Mouse (Mus musculus) neural tube, embryonic 12.5 days (tissue): ENCODE measurements around the gene Dctn2. TPM values are rescaled to one million over a fixed set of nuclear protein-coding genes. Genes with fewer than 3 reads are reported as not detected.

ENCODE experiments used
- ATAC-seq: fragments of 200-750 bp; cut with Nextera tagmentation; 2 replicates; pipeline ENCODE4 v1.8.0; 2017; ENCODE audit warnings: low read depth, mild to moderate bottlenecking, moderate TSS enrichment, moderate library complexity; ENCODE audit not compliant: low FRiP score
- H3K27ac ChIP-seq: fragments of 300-500 bp; sonication (generic); 2 replicates; pipeline ENCODE4 v1.5.1; 2016
- H3K27me3 ChIP-seq: fragments of 300-500 bp; sonication (generic); replicated peaks from 2 replicates; pipeline ENCODE4 v1.6.1; 2016; ENCODE audit warnings: mild to moderate bottlenecking
- H3K36me3 ChIP-seq: fragments of 300-500 bp; sonication (generic); 2 replicates; pipeline ENCODE4 v1.6.1; 2016; ENCODE audit warnings: mild to moderate bottlenecking
- H3K4me1 ChIP-seq: fragments of 300-500 bp; sonication (generic); 2 replicates; pipeline ENCODE4 v1.6.1; 2016
- H3K4me2 ChIP-seq: fragments of 300-500 bp; sonication (generic); replicated peaks from 2 replicates; pipeline ENCODE4 v1.6.1; 2016; ENCODE audit warnings: mild to moderate bottlenecking
- H3K4me3 ChIP-seq: fragments of 300-500 bp; sonication (generic); 2 replicates; pipeline ENCODE4 v1.5.1; 2016
- H3K9ac ChIP-seq: fragments of 300-500 bp; sonication (generic); 2 replicates; pipeline ENCODE4 v1.6.1; 2016; ENCODE audit warnings: mild to moderate bottlenecking
- H3K9me3 ChIP-seq: fragments of 300-500 bp; sonication (generic); 2 replicates; pipeline ENCODE4 v1.6.1; 2016; ENCODE audit warnings: mild to moderate bottlenecking
- WGBS: fragments of 180-500 bp; shearing (Covaris S2); methylation state at CpG from one replicate; pipeline ENCODE4 v1.1.7; 2016; 5-methylcytosine and 5-hydroxymethylcytosine counted together
- polyA plus RNA-seq: library from polyadenylated mRNA; unstranded; fragments of >200 nt; fragmentation: Nextera tagmentation; extraction: Ambion mirVana; gene quantifications from 2 replicates; pipeline ENCODE4 v1.2.1, GENCODE M21; 2016

The Dctn2 gene
- polyA plus RNA-seq, 1 experiment from 2014 or later: 273 TPM

DNA sequence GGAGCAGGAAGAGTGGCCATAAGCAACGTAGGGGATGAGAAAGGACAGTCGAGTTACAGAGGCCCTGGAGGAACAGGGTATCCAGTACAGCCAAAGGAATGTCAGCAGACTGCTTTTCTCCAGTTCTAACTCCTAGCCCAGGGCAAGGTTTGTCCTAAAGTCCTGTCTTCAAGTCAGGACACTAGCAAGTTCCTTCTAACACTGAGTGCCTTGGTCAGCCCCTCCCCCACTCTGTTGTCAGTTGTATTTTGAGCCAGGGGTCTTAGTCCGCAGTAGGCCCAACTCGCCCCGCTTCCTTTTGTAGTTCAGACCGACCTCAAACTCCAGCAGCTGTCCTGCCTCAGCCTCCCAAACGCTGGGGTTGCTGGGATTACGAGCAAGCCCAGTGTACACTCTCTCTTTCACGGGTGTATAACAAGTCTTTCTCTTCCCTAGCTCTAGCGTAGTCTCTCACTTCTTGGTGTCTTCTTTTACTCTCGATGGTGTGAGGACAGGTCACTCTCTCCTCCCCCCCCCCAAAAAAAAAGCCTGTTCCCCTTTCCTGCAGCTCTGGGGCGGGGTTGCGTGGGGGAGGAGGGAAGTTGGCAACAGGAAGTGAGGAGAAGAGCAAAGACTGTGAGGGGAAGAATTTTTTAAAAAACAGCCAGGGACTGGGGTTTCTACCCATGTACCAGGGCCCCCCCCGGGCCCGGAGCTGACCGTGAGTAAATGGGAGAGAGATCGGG is 57.1 kb downstream of the Dctn2 start:
- Histone ChIP-seq H3K4me2 (no peak overlapping the region), H3K36me3 (no peaks in the 10 kb centered on the region), H3K27me3 (peaks cover 49% of the 10 kb centered on the region), H3K27ac (no peak overlapping the region), H3K4me3 (no peak overlapping the region), H3K9me3 (no peaks in the 10 kb centered on the region), H3K4me1 (peaks cover 14% of the 10 kb centered on the region), H3K9ac (no peak overlapping the region)
- WGBS: 75% methylated on average over 17 of the region's 17 CpGs
- ATAC-seq: no peak

DNA sequence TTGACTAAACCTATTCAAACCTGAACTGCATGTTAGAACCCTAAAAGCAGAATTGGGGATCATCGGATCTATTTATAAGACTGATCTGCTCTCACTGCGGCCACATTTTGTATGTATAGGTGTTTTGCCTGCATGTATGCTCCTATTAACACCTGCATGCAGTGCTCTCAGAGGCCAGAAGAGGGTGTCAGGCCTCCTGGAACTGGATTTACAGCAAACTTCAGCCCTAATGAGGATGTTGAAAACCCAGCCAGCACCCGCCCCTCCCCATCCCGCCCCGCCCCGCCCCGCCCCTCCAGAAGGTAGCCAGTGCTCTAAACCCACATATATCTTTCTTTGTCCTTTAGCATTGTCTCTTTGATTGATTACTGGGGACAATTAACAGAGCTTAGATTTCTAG is 58.3 kb downstream of the Dctn2 start:
- peaks cover 14% of the 10 kb centered on the region for H3K4me1 ChIP-seq
- no peak overlapping the region for H3K4me2 ChIP-seq
- ATAC-seq: no peak
- H3K27me3 ChIP-seq: peaks cover 61% of the 10 kb centered on the region
- WGBS: 14% methylated on average over 7 of the region's 7 CpGs
- no peak overlapping the region for H3K9ac ChIP-seq
- H3K27ac ChIP-seq: no peak overlapping the region
- H3K4me3 ChIP-seq: no peak overlapping the region
- H3K9me3 ChIP-seq: no peaks in the 10 kb centered on the region
- H3K36me3 ChIP-seq: no peaks in the 10 kb centered on the region

- 23% methylated on average over 14 of the region's 14 CpGs for WGBS
- Histone ChIP-seq H3K4me2 (peak overlapping the region; percentile 67), H3K4me3 (peak overlapping the region; percentile 33; the same call in 1 of the 2 replicates), H3K27me3 (peaks cover 63% of the 10 kb centered on the region), H3K36me3 (no peaks in the 10 kb centered on the region), H3K9me3 (no peaks in the 10 kb centered on the region), H3K4me1 (peaks cover 14% of the 10 kb centered on the region), H3K9ac (0 out of 2 replicates have a peak overlapping the region, but pooled peaks have one; percentile 49), H3K27ac (no peak overlapping the region)
- ATAC-seq: no peak
Measured at GRCm38 (mm10) chr10:127325454-127326016, 59.4 kb downstream of the Dctn2 start.

GRCm38 (mm10) chr10:127326017-127326801 is 60.0 kb downstream of the Dctn2 start:
- peak overlapping the region; percentile 67 for H3K4me2 ChIP-seq
- peak; percentile 44 for ATAC-seq
- WGBS: under 1% methylated on average over 54 of the region's 54 CpGs
- H3K27ac ChIP-seq: no peak overlapping the region
- peak overlapping the region; percentile 49 for H3K9ac ChIP-seq
- peak overlapping the region; percentile 33 for H3K4me3 ChIP-seq
- no peaks in the 10 kb centered on the region for H3K9me3 ChIP-seq
- peaks cover 14% of the 10 kb centered on the region for H3K4me1 ChIP-seq
- H3K27me3 ChIP-seq: peaks cover 63% of the 10 kb centered on the region
- H3K36me3 ChIP-seq: no peaks in the 10 kb centered on the region

GRCm38 (mm10) chr10:127326828-127327227 is 60.7 kb downstream of the Dctn2 start:
- no peak for ATAC-seq
- 8% methylated on average over 29 of the region's 29 CpGs for WGBS
- H3K9ac ChIP-seq: peak overlapping the region; percentile 49; the same call in 1 of the 2 replicates
- H3K4me3 ChIP-seq: peak overlapping the region; percentile 33
- H3K36me3 ChIP-seq: no peaks in the 10 kb centered on the region
- peaks cover 63% of the 10 kb centered on the region for H3K27me3 ChIP-seq
- peaks cover 14% of the 10 kb centered on the region for H3K4me1 ChIP-seq
- peak overlapping the region; percentile 67 for H3K4me2 ChIP-seq
- no peak overlapping the region for H3K27ac ChIP-seq
- no peaks in the 10 kb centered on the region for H3K9me3 ChIP-seq

DNA sequence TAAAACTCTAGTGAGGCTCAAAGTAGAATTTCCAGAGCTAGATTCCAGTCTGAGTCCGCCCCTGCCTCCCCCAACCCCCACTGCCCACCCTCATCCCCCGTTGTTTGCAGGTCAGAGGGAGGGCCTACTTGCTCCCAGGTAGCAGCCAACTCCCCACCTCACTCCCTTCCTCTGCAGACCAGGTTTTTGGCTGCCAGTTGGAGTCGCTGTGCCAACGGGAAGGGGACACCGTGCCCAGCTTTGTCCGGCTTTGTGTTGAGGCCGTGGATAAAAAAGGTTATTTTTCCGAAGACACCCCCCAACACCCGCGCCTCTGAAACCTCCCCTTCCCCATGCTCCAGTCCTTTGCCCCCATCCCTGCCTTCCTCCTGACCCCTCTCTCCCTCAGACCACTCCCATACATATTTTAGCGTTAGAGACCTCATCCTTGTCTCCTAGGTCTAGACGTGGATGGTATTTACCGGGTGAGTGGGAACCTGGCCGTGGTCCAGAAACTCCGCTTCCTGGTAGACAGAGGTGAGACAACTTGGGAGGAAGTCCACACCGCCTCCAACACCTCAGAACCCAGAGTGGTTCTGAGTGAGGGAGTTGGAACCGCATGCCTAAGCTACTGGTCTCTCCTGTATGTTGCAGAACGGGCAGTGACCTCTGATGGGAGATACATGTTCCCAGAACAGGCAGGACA is 61.4 kb downstream of the Dctn2 start:
- no peak overlapping the region for H3K4me3 ChIP-seq
- H3K4me1 ChIP-seq: peaks cover 14% of the 10 kb centered on the region
- no peak overlapping the region for H3K9ac ChIP-seq
- H3K9me3 ChIP-seq: no peaks in the 10 kb centered on the region
- no peaks in the 10 kb centered on the region for H3K36me3 ChIP-seq
- no peak overlapping the region for H3K27ac ChIP-seq
- H3K4me2 ChIP-seq: no peak overlapping the region
- no peak for ATAC-seq
- peaks cover 63% of the 10 kb centered on the region for H3K27me3 ChIP-seq
- WGBS: 50% methylated on average over 18 of the region's 18 CpGs

- H3K27ac ChIP-seq: no peak overlapping the region
- ATAC-seq: no peak
- peaks cover 45% of the 10 kb centered on the region for H3K27me3 ChIP-seq
- H3K9ac ChIP-seq: no peak overlapping the region
- H3K4me2 ChIP-seq: no peak overlapping the region
- H3K4me3 ChIP-seq: no peak overlapping the region
- 83% methylated on average over 7 of the region's 7 CpGs for WGBS
- no peaks in the 10 kb centered on the region for H3K9me3 ChIP-seq
- H3K36me3 ChIP-seq: no peaks in the 10 kb centered on the region
- peaks cover 14% of the 10 kb centered on the region for H3K4me1 ChIP-seq
Measured at GRCm38 (mm10) chr10:127330212-127330611, 64.0 kb downstream of the Dctn2 start.

Other genes starting within 250 kb of the Dctn2 start
- gene Tsfm, start 235.5 kb upstream of the Dctn2 start, polyA plus RNA-seq: 70.7 and 70.9 TPM in 2 replicates
- 31.5 and 32.5 TPM in 2 replicates for gene Mettl1, start 225.0 kb upstream of the Dctn2 start, polyA plus RNA-seq
- 0.15 and 0.17 TPM in 2 replicates for gene Eef1akmt3, start 224.9 kb upstream of the Dctn2 start, polyA plus RNA-seq
- gene Cyp27b1, start 218.1 kb upstream of the Dctn2 start, polyA plus RNA-seq: 0.13 and 0.25 TPM in 2 replicates
- gene March9, start 206.2 kb upstream of the Dctn2 start, polyA plus RNA-seq: 6.1 TPM in 2 replicates
- 1,857 and 1,896 TPM in 2 replicates for gene Cdk4, start 202.8 kb upstream of the Dctn2 start, polyA plus RNA-seq
- 137 and 147 TPM in 2 replicates for gene Tspan31, start 196.1 kb upstream of the Dctn2 start, polyA plus RNA-seq
- gene Agap2, start 191.1 kb upstream of the Dctn2 start, polyA plus RNA-seq: 1.1 and 1.3 TPM in 2 replicates
- 118 and 123 TPM in 2 replicates for gene Os9, start 145.2 kb upstream of the Dctn2 start, polyA plus RNA-seq
- 29.2 and 31.5 TPM in 2 replicates for gene B4galnt1, start 101.1 kb upstream of the Dctn2 start, polyA plus RNA-seq
- 1.5 and 1.8 TPM in 2 replicates for gene Slc26a10, start 85.7 kb upstream of the Dctn2 start, polyA plus RNA-seq
- 43.3 and 43.6 TPM in 2 replicates for gene Arhgef25, start 76.3 kb upstream of the Dctn2 start, polyA plus RNA-seq
- gene Dtx3, start 70.6 kb upstream of the Dctn2 start, polyA plus RNA-seq: 189 and 199 TPM in 2 replicates
- gene Pip4k2c, start 54.8 kb upstream of the Dctn2 start, polyA plus RNA-seq: 22.0 and 22.4 TPM in 2 replicates
- 72.7 and 81.6 TPM in 2 replicates for gene Kif5a, start 3.0 kb upstream of the Dctn2 start, polyA plus RNA-seq
- 18.4 and 20.5 TPM in 2 replicates for gene Mbd6, start 22.6 kb downstream of the Dctn2 start, polyA plus RNA-seq
- gene Mars, start 45.4 kb downstream of the Dctn2 start, polyA plus RNA-seq: 145 and 146 TPM in 2 replicates
- 1.7 and 2.0 TPM in 2 replicates for gene Arhgap9, start 55.6 kb downstream of the Dctn2 start, polyA plus RNA-seq
- gene Gli1, start 75.6 kb downstream of the Dctn2 start, polyA plus RNA-seq: 3.6 and 4.0 TPM in 2 replicates
- not detected in 2 replicates for gene Inhbe, start 88.0 kb downstream of the Dctn2 start, polyA plus RNA-seq
- gene Inhbc, start 104.1 kb downstream of the Dctn2 start, polyA plus RNA-seq: not detected in 2 replicates
- 33.9 and 36.3 TPM in 2 replicates for gene R3hdm2, start 114.0 kb downstream of the Dctn2 start, polyA plus RNA-seq
- 4.3 and 5.8 TPM in 2 replicates for gene Stac3, start 235.3 kb downstream of the Dctn2 start, polyA plus RNA-seq
- gene Ndufa4l2, start 248.6 kb downstream of the Dctn2 start, polyA plus RNA-seq: 7.3 and 7.6 TPM in 2 replicates